10 mouse cellular contexts compared by ENCODE assay signal in genomic region chr3:51590207-51590892, GRCm38 (mm10). TPM values are rescaled to one million over a fixed set of nuclear protein-coding genes. Genes with fewer than 3 reads are reported as not detected.
DNase-seq lines count a peak whose midpoint lies in the region; ATAC-seq and TF ChIP-seq lines count a peak whose summit lies in the region.
"Had no signal": no experiment of that assay in that cellular context is flagged by ENCODE, and none has a peak within 500 bp of the region (broad histone marks: within the 10 kb centered on the region; RNA-seq: fewer than 3 reads in every experiment).

No protein-coding gene starts in this region.

- ATAC-seq in forebrain, embryonic 11.5 days (replicated peaks; ENCODE audit: low FRiP score): peak; percentile 87
- peak; percentile 91 for ATAC-seq in hindbrain, postnatal 0 days

- no peaks in the 10 kb centered on the region for H3K4me1 ChIP-seq in thymus, adult 2 months (replicated peaks; ENCODE audit: control insufficient read depth, insufficient read depth, low read length)
- no peaks in the 10 kb centered on the region; the same call in 1 of the 2 replicates for H3K4me1 ChIP-seq in forebrain, embryonic 11.5 days (replicated peaks; ENCODE audit: control insufficient read depth, insufficient read depth, low read length)
- H3K4me1 ChIP-seq in hindbrain, postnatal 0 days (ENCODE audit: insufficient read depth, low read length): no peaks in the 10 kb centered on the region

- no peak overlapping the region for H3K4me3 ChIP-seq in thymus, adult 2 months (ENCODE audit: control insufficient read depth, insufficient read depth, low read length)
- no peak overlapping the region for H3K4me3 ChIP-seq in forebrain, embryonic 11.5 days (ENCODE audit: low read depth, low read length)
- no peak overlapping the region for H3K4me3 ChIP-seq in hindbrain, postnatal 0 days (ENCODE audit: low read length)

- WGBS in thymus, adult 2 months: 84% methylated on average over 15 of the region's 15 CpGs
- WGBS in forebrain, embryonic 11.5 days: 21% methylated on average over 15 of the region's 15 CpGs
- 29% methylated on average over 15 of the region's 15 CpGs for WGBS in hindbrain, postnatal 0 days

- H3K4me2 ChIP-seq in forebrain, embryonic 11.5 days (ENCODE audit: low read depth, low read length, severe bottlenecking): peak overlapping the region; percentile 38
- peak overlapping the region; percentile 23; the same call in 1 of the 2 replicates for H3K4me2 ChIP-seq in hindbrain, postnatal 0 days (ENCODE audit: low read depth, low read length)

- TF ChIP-seq POLR2A in thymus, adult 2 months (IDR thresholded peaks at IDR 0.05; ENCODE audit: control insufficient read depth, extremely low read depth, insufficient read depth, low read length, poor library complexity): no peak

- no peak overlapping the region for H3K9ac ChIP-seq in forebrain, embryonic 11.5 days (ENCODE audit: low read length)
- no peak overlapping the region for H3K9ac ChIP-seq in hindbrain, postnatal 0 days (replicated peaks; ENCODE audit: low read length)

- no peaks in the 10 kb centered on the region for H3K27me3 ChIP-seq in thymus, adult 2 months (ENCODE audit: control insufficient read depth, insufficient read depth, low read length)
- no peaks in the 10 kb centered on the region for H3K27me3 ChIP-seq in forebrain, embryonic 11.5 days (ENCODE audit: control insufficient read depth, insufficient read depth, low read length)
- no peaks in the 10 kb centered on the region for H3K27me3 ChIP-seq in hindbrain, postnatal 0 days (ENCODE audit: insufficient read depth, low read length)

- H3K36me3 ChIP-seq in thymus, adult 2 months (ENCODE audit: control insufficient read depth, insufficient read depth, low read length): no peaks in the 10 kb centered on the region
- H3K36me3 ChIP-seq in forebrain, embryonic 11.5 days (ENCODE audit: control insufficient read depth, insufficient read depth, low read length): no peaks in the 10 kb centered on the region
- H3K36me3 ChIP-seq in hindbrain, postnatal 0 days (ENCODE audit: insufficient read depth, low read length): no peaks in the 10 kb centered on the region

- peak; percentile 36 for DNase-seq in thymus, postnatal 0 days (ENCODE audit: low spot score)
- DNase-seq in thymus, adult 2 months: no peak
- no peak for DNase-seq in forebrain, embryonic 11.5 days (ENCODE audit: low spot score)
- peak; percentile 69 for DNase-seq in hindbrain, postnatal 0 days (ENCODE audit: low spot score)
- peak; percentile 32 for DNase-seq in retina, embryonic 14.5 days (ENCODE audit: low spot score)
- DNase-seq in adrenal gland, postnatal 36 days: no peak
- DNase-seq in cerebellum, postnatal 36 days: no peak
- DNase-seq in cerebellum, adult 9-11 months: no peak
- DNase-seq: kidney, adult 2 months; liver had no signal

- no peak for TF ChIP-seq CTCF in thymus, adult 2 months (IDR thresholded peaks at IDR 0.05; ENCODE audit: borderline replicate concordance, control insufficient read depth, extremely low read depth, insufficient read depth, low read length, poor library complexity)
- no peak for TF ChIP-seq CTCF in hindbrain, postnatal 0 days (IDR thresholded peaks at IDR 0.05; ENCODE audit: low read depth)

- H3K27ac ChIP-seq in thymus, adult 2 months (ENCODE audit: control insufficient read depth, insufficient read depth, low read length): no peak overlapping the region
- no peak overlapping the region for H3K27ac ChIP-seq in forebrain, embryonic 11.5 days (ENCODE audit: low read depth, low read length)
- H3K27ac ChIP-seq in hindbrain, postnatal 0 days: no peak overlapping the region

- H3K9me3 ChIP-seq in forebrain, embryonic 11.5 days (ENCODE audit: control insufficient read depth, low read length): no peaks in the 10 kb centered on the region
- H3K9me3 ChIP-seq in hindbrain, postnatal 0 days (ENCODE audit: low read length): no peaks in the 10 kb centered on the region

RNA-seq across cellular contexts. Expression of gene Setd7, which starts 29.7 kb away (rescaled TPM):
- 4.7 and 8.0 TPM in 2 replicates for polyA plus RNA-seq in thymus, postnatal 0 days (2015; fragmentation: Nextera tagmentation; extraction: Ambion mirVana)
- 62.8 TPM in 2 replicates for polyA plus RNA-seq in thymus, adult 2 months (2012; rRNA removed)
- 4.3 and 4.6 TPM in 2 replicates for polyA plus RNA-seq in forebrain, embryonic 11.5 days (2014; fragmentation: Nextera tagmentation; extraction: Ambion mirVana)
- total RNA-seq in hindbrain, postnatal 0 days (2014; rRNA removed): 10.1 and 20.6 TPM in 2 replicates
- polyA plus RNA-seq in hindbrain, postnatal 0 days (2015; fragmentation: Nextera tagmentation; extraction: Ambion mirVana): 2.4 and 2.5 TPM in 2 replicates
- 10 to 100 TPM; 50.6 to 52.8 TPM for total RNA-seq in adrenal gland, postnatal 36 days (2021)

Comparison
In these comparisons a context has a peak if more than half of its experiments do, and no peak if none do; other contexts are left out.
1. DNase-seq: peak in thymus, postnatal 0 days (single experiment), hindbrain, postnatal 0 days (single experiment) and retina, embryonic 14.5 days (single experiment); none in thymus, adult 2 months (single experiment), forebrain, embryonic 11.5 days (single experiment), adrenal gland, postnatal 36 days (0 of 2), cerebellum, postnatal 36 days (0 of 2) and cerebellum, adult 9-11 months (single experiment).